Mouse (Mus musculus) olfactory bulb, adult 2 months (tissue): Measurements from ENCODE around the gene Gabbr2.

Source experiments
- CTCF ChIP-seq: fragments of 200-500 bp; IDR thresholded peaks from 2 replicates; pipeline ENCODE4 v1.5.1; 2012; ENCODE audit warnings: low read depth, mild to moderate bottlenecking, low read length, moderate library complexity; ENCODE audit not compliant: insufficient read depth
- POLR2A ChIP-seq: fragments of 200-500 bp; IDR thresholded peaks from 2 replicates; pipeline ENCODE4 v1.6.1; 2012; ENCODE audit warnings: mild to moderate bottlenecking, low read depth, low read length, moderate library complexity; ENCODE audit not compliant: insufficient read depth

DNA sequence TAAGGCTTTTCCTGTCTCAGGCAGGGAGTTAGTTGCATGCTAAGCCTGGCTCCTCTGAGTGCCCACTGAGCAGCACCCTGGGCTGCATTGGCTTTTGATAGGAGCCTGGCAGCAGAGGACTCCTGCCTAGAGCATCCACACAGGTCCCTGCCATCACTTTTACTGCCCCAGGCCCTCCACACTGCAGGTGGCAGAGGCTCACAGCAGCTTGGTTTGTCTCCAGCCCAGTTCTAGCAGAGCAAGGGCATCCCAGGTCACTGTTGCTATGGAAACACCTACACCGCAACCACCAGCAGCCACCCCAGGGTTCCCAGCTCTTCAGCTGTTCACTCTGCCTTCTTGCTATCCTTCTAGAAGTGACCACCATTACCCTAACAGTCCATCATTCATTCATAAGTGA lies 263.4 kb downstream of the Gabbr2 start:
- TF ChIP-seq POLR2A (no peak), CTCF (no peak)
